ENCODE assay signal across 7 mouse cellular contexts in genomic region chr11:98932293-98933091, GRCm38 (mm10). TPM values are rescaled to one million over a fixed set of nuclear protein-coding genes. Genes with fewer than 3 reads are reported as not detected.
A peak's percentile ranks its signal among the peaks of the same experiment; 100 is the strongest.
DNase-seq lines count a peak whose midpoint lies in the region; ATAC-seq and TF ChIP-seq lines count a peak whose summit lies in the region.

No protein-coding gene starts in this region.

- no peak for DNase-seq in lung, adult 2 months
- peak; percentile 52 for DNase-seq in brain, embryonic 14.5 days (ENCODE audit: low read depth)
- DNase-seq in heart, postnatal 14 days = peak; percentile 44 to 56
- DNase-seq in layer of hippocampus, postnatal 14 days (ENCODE audit: low spot score in 2 of 2) = no peak
- no peak for DNase-seq in yolk sac, embryonic 10.5 days (ENCODE audit: low spot score)

- no peak for TF ChIP-seq POLR2A in lung, adult 2 months (IDR thresholded peaks at IDR 0.05; ENCODE audit: borderline replicate concordance, extremely low read depth, low read depth, low read length)
- no peak for TF ChIP-seq POLR2A in brain, embryonic 14.5 days (IDR thresholded peaks at IDR 0.05; ENCODE audit: borderline replicate concordance, extremely low read depth, insufficient read depth, insufficient read length, poor library complexity, severe bottlenecking)
- TF ChIP-seq POLR2A in myocyte (IDR thresholded peaks at IDR 0.05; ENCODE audit: insufficient read length, low read depth) = no peak

- no peaks in the 10 kb centered on the region for H3K36me3 ChIP-seq in lung, embryonic 15.5 days
- H3K36me3 ChIP-seq in myocyte (ENCODE audit: control insufficient read depth, insufficient read depth) = no peaks in the 10 kb centered on the region

- no peak for TF ChIP-seq CTCF in lung, adult 2 months (IDR thresholded peaks at IDR 0.05; ENCODE audit: insufficient read depth, low read length)
- TF ChIP-seq CTCF in brain, embryonic 14.5 days (IDR thresholded peaks at IDR 0.05; ENCODE audit: borderline replicate concordance, extremely low read depth, insufficient read depth, insufficient read length) = no peak

- H3K9ac ChIP-seq in lung, embryonic 15.5 days = 0 out of 2 replicates have a peak overlapping the region, but pooled peaks have one; percentile 16

- intact Hi-C loops in heart, postnatal 14 days (cut with DNase I) = no loop called here

- no peaks in the 10 kb centered on the region for H3K27me3 ChIP-seq in lung, embryonic 15.5 days
- no peaks in the 10 kb centered on the region for H3K27me3 ChIP-seq in myocyte (ENCODE audit: control insufficient read depth, insufficient read depth, insufficient read length)

- H3K4me3 ChIP-seq in lung, embryonic 15.5 days = peak overlapping the region; percentile 2; the same call in 1 of the 2 replicates
- H3K4me3 ChIP-seq in lung, adult 2 months (replicated peaks; ENCODE audit: extremely low read depth, low read depth, low read length) = no peak overlapping the region
- no peak overlapping the region for H3K4me3 ChIP-seq in myocyte

- no peak overlapping the region for H3ac ChIP-seq in myocyte (ENCODE audit: control insufficient read depth, insufficient read length)

- peak overlapping the region; percentile 63 for H3K4me2 ChIP-seq in lung, embryonic 15.5 days
- peak overlapping the region; percentile 92 for H3K4me2 ChIP-seq in myocyte (ENCODE audit: low read depth)

- H3K27ac ChIP-seq in lung, embryonic 15.5 days = peak overlapping the region; percentile 95

- 13% methylated on average over 19 of the region's 19 CpGs for WGBS in lung, embryonic 15.5 days
- WGBS in lung, adult 2 months = 17% methylated on average over 19 of the region's 19 CpGs

- peaks cover 98% of the 10 kb centered on the region for H3K4me1 ChIP-seq in lung, embryonic 15.5 days
- H3K4me1 ChIP-seq in lung, adult 2 months (ENCODE audit: control insufficient read depth, insufficient read depth, low read length) = peaks cover 37% of the 10 kb centered on the region

- no peaks in the 10 kb centered on the region for H3K79me2 ChIP-seq in myocyte (ENCODE audit: control insufficient read depth, insufficient read depth)

- H3K9me3 ChIP-seq in lung, embryonic 15.5 days = no peaks in the 10 kb centered on the region

- ATAC-seq in lung, embryonic 15.5 days (ENCODE audit: borderline replicate concordance, extremely low read depth, low FRiP score, low TSS enrichment) = no peak

TF ChIP-seq in myocyte, 11 proteins besides CTCF, POLR2A, EP300 and RAD21:
- TF ChIP-seq POLR2AphosphoS2 (IDR thresholded peaks at IDR 0.05; ENCODE audit: insufficient read length, low read depth) (no peak), TCF3 (IDR thresholded peaks at IDR 0.05; ENCODE audit: insufficient read length, low read depth) (peak; percentile 47), MAX (IDR thresholded peaks at IDR 0.05; ENCODE audit: low read depth) (no peak), MYOG (IDR thresholded peaks at IDR 0.05; ENCODE audit: control insufficient read depth in 1 of 3, insufficient read depth in 1 of 3, insufficient read length in 2 of 3, low read depth in 2 of 3) (peak; percentile 76 to 92 (median 92)), MYOD1 (IDR thresholded peaks at IDR 0.05; ENCODE audit: control insufficient read depth in 1 of 3, insufficient read length in 2 of 3, low read depth in 2 of 3) (peak; percentile 25 to 85 (median 84)), TCF12 (IDR thresholded peaks at IDR 0.05; ENCODE audit: insufficient read depth, poor library complexity, severe bottlenecking) (peak; percentile 65)

RNA-seq across cellular contexts. Expression of gene Rara, which starts 4.9 kb away (rescaled TPM):
- 36.5 and 38.4 TPM in 2 replicates for polyA plus RNA-seq in lung, embryonic 15.5 days (2015; fragmentation: Nextera tagmentation; extraction: Ambion mirVana)
- polyA plus RNA-seq in lung, adult 2 months (2012; rRNA removed) = 59.0 and 62.2 TPM in 2 replicates
- 8.4 and 14.4 TPM in 2 replicates for polyA plus RNA-seq in brain, embryonic 14.5 days (2012; rRNA removed)
- total RNA-seq in heart, postnatal 14 days (2021) = 10 to 100 TPM; 17.9 to 21.6 TPM
- polyA plus RNA-seq in myocyte (2012; fragmentation: generic; extraction: Trizol) = 27.3 TPM
- total RNA-seq in layer of hippocampus, postnatal 14 days (2021) = 10 to 100 TPM; 20.2 to 20.3 TPM

RNA-seq across cellular contexts. Expression of gene Cdc6, which starts 24.9 kb away (rescaled TPM):
- polyA plus RNA-seq in lung, embryonic 15.5 days (2015; fragmentation: Nextera tagmentation; extraction: Ambion mirVana) = 41.3 and 42.5 TPM in 2 replicates
- 0.16 and 0.25 TPM in 2 replicates for polyA plus RNA-seq in lung, adult 2 months (2012; rRNA removed)
- 4.5 and 6.2 TPM in 2 replicates for polyA plus RNA-seq in brain, embryonic 14.5 days (2012; rRNA removed)
- 1 to 10 TPM in 1 of 2 experiments, under 1 TPM in 1; 0.72 to 2.2 TPM for total RNA-seq in heart, postnatal 14 days (2021)
- polyA plus RNA-seq in myocyte (2012; fragmentation: generic; extraction: Trizol) = 2.6 TPM
- under 1 TPM; 0.81 to 0.97 TPM for total RNA-seq in layer of hippocampus, postnatal 14 days (2021)

RNA-seq across cellular contexts. Expression of gene Gjd3, which starts 50.3 kb away (rescaled TPM):
- polyA plus RNA-seq in lung, embryonic 15.5 days (2015; fragmentation: Nextera tagmentation; extraction: Ambion mirVana) = 0.20 and 0.61 TPM in 2 replicates
- 0.29 and 0.40 TPM in 2 replicates for polyA plus RNA-seq in lung, adult 2 months (2012; rRNA removed)
- polyA plus RNA-seq in brain, embryonic 14.5 days (2012; rRNA removed) = 2.5 and 2.9 TPM in 2 replicates
- total RNA-seq in heart, postnatal 14 days (2021) = 1 to 10 TPM; 1.5 to 2.0 TPM
- polyA plus RNA-seq in myocyte (2012; fragmentation: generic; extraction: Trizol) = 0.05 TPM
- total RNA-seq in layer of hippocampus, postnatal 14 days (2021) = 1 to 10 TPM; 2.2 TPM

Comparison
In these comparisons a context has a peak if more than half of its experiments do, and no peak if none do; other contexts are left out.
1. DNase-seq: peak in brain, embryonic 14.5 days (single experiment) and heart, postnatal 14 days (2 of 2); none in lung, adult 2 months (single experiment), layer of hippocampus, postnatal 14 days (0 of 2) and yolk sac, embryonic 10.5 days (single experiment).